Comparison of ENCODE assay signal across 13 mouse cellular contexts in the genomic region with DNA sequence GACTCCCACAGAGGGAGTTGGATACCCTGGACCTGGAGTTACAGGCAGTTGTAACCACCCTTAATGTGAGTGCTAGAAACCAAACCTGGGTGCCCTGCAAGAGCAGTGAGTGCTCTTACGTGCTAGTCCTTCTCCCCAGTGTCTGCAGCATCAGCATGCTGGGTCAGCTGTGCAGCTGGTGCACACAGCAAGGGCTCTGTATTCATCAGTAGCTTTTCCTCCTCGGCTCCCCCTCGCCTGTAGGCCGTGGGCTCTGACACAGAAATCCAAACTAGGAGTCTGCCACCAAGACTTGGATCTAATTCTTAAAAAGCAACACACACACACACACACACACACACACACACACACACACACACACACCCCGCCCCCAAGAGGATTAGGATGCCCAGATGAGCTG. TPM values are rescaled to one million over a fixed set of nuclear protein-coding genes. Genes with fewer than 3 reads are reported as not detected.
"Had no signal": no experiment of that assay in that cellular context is flagged by ENCODE, and none has a peak within 500 bp of the region (broad histone marks: within the 10 kb centered on the region; RNA-seq: fewer than 3 reads in every experiment).

No protein-coding gene starts in this region.

RNA-seq across cellular contexts. Expression of a gene that starts 2.3 kb away (rescaled TPM):
- total RNA-seq: layer of hippocampus, adult 2 months had no signal
- polyA plus RNA-seq: intestine, embryonic 15.5 days; limb, embryonic 12.5 days; liver, postnatal 0 days; macrophage; midbrain, embryonic 11.5 days; midbrain, embryonic 16.5 days; neural tube, embryonic 13.5 days; small intestine, adult 2 months; stomach, embryonic 16.5 days had no signal

RNA-seq across cellular contexts. Expression of a gene that starts 32.9 kb away (rescaled TPM):
- total RNA-seq: layer of hippocampus, adult 2 months; layer of hippocampus, postnatal 25 days had no signal
- polyA plus RNA-seq: limb, embryonic 12.5 days; liver, embryonic 13.5 days; lung, embryonic 15.5 days; macrophage; midbrain, embryonic 11.5 days; midbrain, embryonic 16.5 days; neural tube, embryonic 13.5 days; small intestine, adult 2 months; stomach, embryonic 16.5 days had no signal
